Mouse (Mus musculus) monocyte, adult 2 months (primary cell): ENCODE data around the gene Tbk1.
A peak's percentile ranks its signal among the peaks of the same experiment; 100 is the strongest.

Source experiments
- DNase-seq, 2 experiments: peaks; one replicate each; pipeline ENCODE4 v3.0.0; 2022; ENCODE audit warnings: low spot score in 2 of 2, low read depth in 1 of 2

The Tbk1 gene

GRCm38 (mm10) chr10:121543577-121543976 is 43.0 kb downstream of the Tbk1 start:
- no peak for DNase-seq

- DNase-seq: no peak
These were observed 44.4 kb downstream of the Tbk1 start for GRCm38 (mm10) chr10:121542156-121542555.

GRCm38 (mm10) chr10:121534995-121535394 is 51.6 kb downstream of the Tbk1 start:
- DNase-seq: no peak

- no peak for DNase-seq
These were observed 53.3 kb downstream of the Tbk1 start for GRCm38 (mm10) chr10:121533137-121533872.

GRCm38 (mm10) chr10:121531541-121531940 is 55.0 kb downstream of the Tbk1 start:
- no peak for DNase-seq

GRCm38 (mm10) chr10:121530365-121531003 is 56.1 kb downstream of the Tbk1 start:
- DNase-seq: no peak

GRCm38 (mm10) chr10:121529261-121529660 is 57.3 kb downstream of the Tbk1 start:
- DNase-seq: no peak

GRCm38 (mm10) chr10:121528470-121528869 is 58.1 kb downstream of the Tbk1 start:
- DNase-seq: no peak

GRCm38 (mm10) chr10:121527114-121527513 is 59.5 kb downstream of the Tbk1 start:
- DNase-seq: no peak

GRCm38 (mm10) chr10:121520923-121521585 is 65.5 kb downstream of the Tbk1 start:
- no peak for DNase-seq

- DNase-seq: no peak
These were observed 66.9 kb downstream of the Tbk1 start for GRCm38 (mm10) chr10:121519710-121520109.

- DNase-seq: peak; percentile 59 to 83
These were observed 70.5 kb downstream of the Tbk1 start for GRCm38 (mm10) chr10:121516008-121516600.

- no peak for DNase-seq
These were observed 76.6 kb downstream of the Tbk1 start for GRCm38 (mm10) chr10:121509751-121510643.

GRCm38 (mm10) chr10:121507755-121508544 is 78.6 kb downstream of the Tbk1 start:
- no peak for DNase-seq

GRCm38 (mm10) chr10:121506731-121507583 is 79.6 kb downstream of the Tbk1 start:
- peak in 1 of 2 experiments; percentile 75 for DNase-seq

- DNase-seq: no peak
These were observed 80.7 kb downstream of the Tbk1 start for GRCm38 (mm10) chr10:121505929-121506328.

- DNase-seq: peak in 1 of 2 experiments; percentile 51
These were observed 81.3 kb downstream of the Tbk1 start for GRCm38 (mm10) chr10:121504973-121505911.

GRCm38 (mm10) chr10:121501160-121501559 is 85.4 kb downstream of the Tbk1 start:
- no peak for DNase-seq
